Mouse (Mus musculus) cerebral cortex, adult 2 months (tissue): ENCODE results near the gene Rnasel.

Experiments
- WGBS: fragments of 180-500 bp; shearing (Covaris S2); methylation state at CpG from one replicate; pipeline ENCODE4 v1.1.7; 2018; 5-methylcytosine and 5-hydroxymethylcytosine counted together

Rnasel gene

GRCm38 (mm10) chr1:153736096-153736495, 13.1 kb upstream of the Rnasel start:
- WGBS, result 64% methylated on average over 6 of the region's 6 CpGs

DNA sequence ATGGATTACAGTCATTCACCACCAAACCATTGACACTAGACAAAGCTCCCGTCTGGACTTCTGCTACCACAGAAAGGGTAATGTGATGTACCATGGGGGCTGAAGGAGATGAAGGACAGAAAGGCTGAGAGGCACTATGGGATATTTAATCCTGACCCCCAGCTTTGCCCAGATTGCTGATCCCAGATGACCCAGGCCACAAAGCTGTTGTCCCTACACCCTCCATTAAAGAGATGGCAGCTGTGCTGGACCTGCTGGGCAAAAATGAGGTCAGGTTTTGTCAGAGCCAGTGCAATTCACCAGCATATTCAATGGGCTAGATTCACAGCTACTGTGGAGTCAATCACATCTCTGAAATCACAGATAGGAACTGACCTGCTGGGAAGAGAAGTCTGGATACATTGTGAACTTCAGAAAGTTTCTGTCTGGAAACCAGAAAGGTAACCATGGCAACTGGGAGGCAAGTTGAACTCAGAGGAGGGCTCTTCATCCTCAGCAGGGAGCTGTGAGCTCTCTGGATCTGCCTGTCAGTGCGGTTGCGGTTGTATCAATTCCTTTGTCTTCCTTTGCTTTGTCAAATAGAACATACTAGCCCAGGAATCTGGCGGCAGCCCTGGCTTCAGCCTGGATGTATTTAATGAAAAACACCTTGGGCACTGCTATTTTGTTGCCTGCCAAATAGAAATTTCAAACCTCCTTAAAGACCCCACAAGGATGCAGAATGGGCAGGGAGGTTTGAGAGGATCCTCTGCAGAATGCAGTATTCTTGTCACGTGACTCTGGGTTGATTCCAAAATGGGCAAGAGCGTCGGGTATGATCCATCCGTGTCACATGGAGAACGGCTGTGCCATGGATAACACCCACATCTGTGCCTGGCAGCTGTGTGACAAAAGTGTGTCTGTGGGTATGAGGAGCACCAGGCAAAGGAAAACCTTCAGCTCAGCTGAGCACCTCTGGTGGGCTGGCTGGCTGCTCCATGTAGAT, 11.8 kb upstream of the Rnasel start:
- WGBS, result 33% methylated on average over 9 of the region's 9 CpGs

GRCm38 (mm10) chr1:153739437-153740015, 9.7 kb upstream of the Rnasel start:
- WGBS, result 33% methylated on average over 13 of the region's 13 CpGs

DNA sequence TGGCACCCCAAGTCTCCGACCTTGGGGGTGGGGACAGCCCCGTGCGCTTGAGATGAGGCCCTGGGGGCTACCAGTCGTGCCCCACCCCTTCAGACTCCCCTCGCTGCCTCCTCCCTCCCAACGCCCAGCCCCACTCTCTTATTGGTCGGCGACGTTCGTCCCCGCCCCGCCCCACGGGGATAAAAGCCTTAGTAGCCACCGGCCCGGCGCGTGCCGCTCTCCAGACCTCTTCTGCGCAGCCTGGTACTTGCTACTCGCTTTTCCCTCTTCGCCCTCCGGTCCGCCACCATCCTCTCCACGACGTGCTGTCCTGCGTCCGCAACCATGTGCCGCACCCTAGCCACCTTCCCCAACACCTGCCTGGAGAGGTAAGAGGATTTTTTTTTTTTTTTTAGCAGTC, 9.1 kb upstream of the Rnasel start, which contains the start of gene Rgs16:
Rgs16 (plus strand) TSS at position 205 of the 400 bp plus-strand sequence.
- WGBS, result 2% methylated on average over 28 of the region's 28 CpGs

DNA sequence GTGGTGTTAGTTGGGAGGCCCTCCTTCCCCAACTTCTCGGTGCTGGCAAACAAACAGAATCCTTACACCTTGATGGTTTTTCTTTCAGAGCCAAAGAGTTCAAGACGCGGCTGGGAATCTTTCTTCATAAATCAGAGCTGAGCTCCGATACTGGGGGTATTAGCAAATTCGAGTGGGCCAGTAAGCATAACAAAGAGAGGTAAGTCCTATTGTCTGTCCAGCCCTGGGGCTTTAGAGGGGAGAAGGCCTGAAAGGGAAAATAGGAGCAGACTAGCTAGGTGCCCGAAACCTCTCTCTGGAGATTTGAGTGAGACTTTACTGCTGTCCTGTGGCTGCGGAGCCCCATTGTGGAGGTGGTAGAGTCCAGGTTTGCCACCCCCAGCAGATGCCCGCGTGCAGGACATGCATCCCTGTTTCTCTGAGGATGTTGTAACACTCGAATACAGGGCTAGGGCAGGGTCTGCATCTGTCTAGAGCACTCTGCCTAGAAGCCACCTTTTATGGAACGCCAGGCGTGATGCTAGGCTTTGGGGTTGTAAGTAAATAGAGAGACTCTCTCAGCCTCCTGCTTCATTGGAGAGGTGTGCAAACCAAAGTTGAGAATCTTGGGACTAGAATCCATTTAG, 8.3 kb upstream of the Rnasel start:
- 67% methylated on average over 12 of the region's 12 CpGs for WGBS

- 52% methylated on average over 18 of the region's 18 CpGs for whole genome bisulfite sequencing
Measured at GRCm38 (mm10) chr1:153741551-153742316, 7.5 kb upstream of the Rnasel start.

DNA sequence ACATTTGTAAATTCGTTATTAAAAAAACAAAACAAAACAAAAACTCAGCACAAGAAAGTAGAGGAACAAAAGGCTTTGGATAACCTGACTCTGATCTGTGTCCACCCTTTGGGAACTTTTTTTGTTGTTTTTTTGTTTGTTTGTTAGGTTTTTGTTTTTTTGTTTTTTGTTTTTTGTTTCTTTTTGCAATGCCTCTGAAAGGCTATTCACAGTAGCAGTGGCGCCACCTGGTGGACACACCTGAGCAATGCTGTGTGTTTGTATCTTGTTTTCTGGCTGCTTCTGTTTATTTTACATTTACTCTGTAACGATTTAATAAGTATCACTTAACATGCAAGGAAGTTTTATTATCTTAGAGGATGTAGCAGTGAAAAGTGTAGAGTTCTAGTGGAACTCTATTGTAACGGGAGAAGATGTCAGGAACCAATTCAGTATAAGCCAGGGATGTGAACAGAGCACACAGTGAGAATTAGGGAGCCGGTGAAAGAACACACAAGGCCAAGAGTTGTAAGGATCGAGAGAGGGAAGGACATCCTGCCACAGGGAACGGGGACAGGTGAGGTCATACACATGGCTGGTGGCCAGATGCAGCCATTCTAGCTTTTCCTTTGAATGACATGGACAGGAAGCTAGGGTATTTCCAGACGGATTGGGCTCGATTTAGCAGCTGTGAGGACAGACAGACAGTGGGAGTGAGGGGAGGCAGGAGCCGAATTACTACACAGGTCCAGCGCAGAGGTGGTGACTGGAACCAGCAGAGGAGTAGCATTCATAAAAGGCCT, 6.7 kb upstream of the Rnasel start:
- 42% methylated on average over 11 of the region's 11 CpGs for WGBS

- 77% methylated on average over 14 of the region's 14 CpGs for WGBS
Measured at GRCm38 (mm10) chr1:153746119-153746670, 3.0 kb upstream of the Rnasel start.

- 3% methylated on average over 12 of the region's 12 CpGs for WGBS
Measured at GRCm38 (mm10) chr1:153746728-153747127, 2.5 kb upstream of the Rnasel start.

GRCm38 (mm10) chr1:153747861-153748530, 1.2 kb upstream of the Rnasel start:
- 42% methylated on average over 12 of the region's 12 CpGs for WGBS

GRCm38 (mm10) chr1:153748549-153748948, 677 bp upstream of the Rnasel start:
- 8% methylated on average over 1 of the region's 1 CpGs for WGBS

DNA sequence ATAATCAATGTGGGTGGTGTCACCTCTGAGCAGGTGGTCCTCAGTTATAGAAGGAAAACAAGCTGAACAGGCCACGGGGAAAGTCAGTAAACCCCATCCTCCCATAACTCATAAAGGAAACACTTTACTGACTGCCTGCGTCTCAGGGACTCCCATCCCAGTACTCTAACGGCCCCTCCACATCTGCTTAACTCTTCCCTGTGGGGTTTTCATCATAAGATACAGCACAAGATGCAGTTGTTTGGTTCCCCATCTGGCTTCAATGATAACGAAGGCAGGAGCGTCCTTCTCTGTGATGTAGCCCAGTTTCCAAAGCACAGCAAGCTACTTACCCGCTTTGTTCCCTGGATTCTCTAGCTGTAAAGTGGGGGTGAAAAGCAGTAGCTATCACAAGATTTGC, 828 bp downstream of the Rnasel start:
- 58% methylated on average over 6 of the region's 6 CpGs for WGBS

- WGBS, result 17% methylated on average over 13 of the region's 13 CpGs
Measured at GRCm38 (mm10) chr1:153751763-153752301, 2.6 kb downstream of the Rnasel start.

DNA sequence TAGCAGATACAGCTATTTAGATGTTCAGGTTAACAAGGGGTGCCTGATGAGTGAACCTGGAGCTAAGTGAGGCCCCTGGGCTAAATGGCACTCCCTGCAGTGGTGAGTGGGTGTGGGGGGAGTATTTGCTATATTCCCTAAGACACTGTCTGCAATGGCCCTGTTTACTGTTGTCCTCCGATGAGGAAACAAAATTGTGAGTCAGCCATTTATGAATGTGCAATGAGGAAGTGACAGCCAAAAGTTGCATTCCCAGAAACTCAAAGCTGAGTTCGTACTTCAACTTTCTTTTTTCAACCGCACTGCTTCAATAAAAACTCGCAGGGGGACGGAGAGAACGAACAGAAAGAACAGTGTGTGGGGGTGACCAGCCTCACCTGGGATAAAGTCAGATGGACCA, 3.3 kb downstream of the Rnasel start:
- WGBS, result 56% methylated on average over 6 of the region's 6 CpGs

DNA sequence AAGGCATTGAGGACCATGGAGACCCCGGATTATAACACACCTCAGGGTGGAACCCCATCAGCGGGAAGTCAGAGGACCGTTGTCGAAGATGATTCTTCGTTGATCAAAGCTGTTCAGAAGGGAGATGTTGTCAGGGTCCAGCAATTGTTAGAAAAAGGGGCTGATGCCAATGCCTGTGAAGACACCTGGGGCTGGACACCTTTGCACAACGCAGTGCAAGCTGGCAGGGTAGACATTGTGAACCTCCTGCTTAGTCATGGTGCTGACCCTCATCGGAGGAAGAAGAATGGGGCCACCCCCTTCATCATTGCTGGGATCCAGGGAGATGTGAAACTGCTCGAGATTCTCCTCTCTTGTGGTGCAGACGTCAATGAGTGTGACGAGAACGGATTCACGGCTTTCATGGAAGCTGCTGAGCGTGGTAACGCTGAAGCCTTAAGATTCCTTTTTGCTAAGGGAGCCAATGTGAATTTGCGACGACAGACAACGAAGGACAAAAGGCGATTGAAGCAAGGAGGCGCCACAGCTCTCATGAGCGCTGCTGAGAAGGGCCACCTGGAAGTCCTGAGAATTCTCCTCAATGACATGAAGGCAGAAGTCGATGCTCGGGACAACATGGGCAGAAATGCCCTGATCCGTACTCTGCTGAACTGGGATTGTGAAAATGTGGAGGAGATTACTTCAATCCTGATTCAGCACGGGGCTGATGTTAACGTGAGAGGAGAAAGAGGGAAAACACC, 4.7 kb downstream of the Rnasel start:
- 77% methylated on average over 25 of the region's 25 CpGs for WGBS

DNA sequence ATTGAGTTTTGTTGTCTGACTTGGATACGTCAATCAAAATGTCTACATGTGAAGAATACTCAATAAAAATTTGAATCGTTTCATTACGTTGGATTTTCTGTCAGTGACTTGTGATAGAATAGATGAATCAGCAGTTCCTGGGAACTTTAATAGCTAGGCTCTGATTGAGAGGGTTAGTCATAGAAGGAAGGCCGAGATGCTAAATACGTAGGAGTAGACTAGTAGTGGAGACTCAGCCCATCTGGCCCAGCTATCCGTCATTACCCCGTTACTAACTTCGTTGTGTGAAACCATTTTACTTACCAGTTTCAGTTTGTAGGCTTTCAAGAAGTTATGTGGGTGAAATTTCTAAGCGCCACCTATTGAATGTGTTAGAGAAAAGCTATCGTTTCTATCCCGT, 14.9 kb downstream of the Rnasel start:
- WGBS, result 67% methylated on average over 11 of the region's 11 CpGs

GRCm38 (mm10) chr1:153766298-153766697, 17.1 kb downstream of the Rnasel start:
- 45% methylated on average over 8 of the region's 8 CpGs for WGBS

- 71% methylated on average over 1 of the region's 1 CpGs for WGBS
Measured at GRCm38 (mm10) chr1:153767281-153767680, 18.1 kb downstream of the Rnasel start.

DNA sequence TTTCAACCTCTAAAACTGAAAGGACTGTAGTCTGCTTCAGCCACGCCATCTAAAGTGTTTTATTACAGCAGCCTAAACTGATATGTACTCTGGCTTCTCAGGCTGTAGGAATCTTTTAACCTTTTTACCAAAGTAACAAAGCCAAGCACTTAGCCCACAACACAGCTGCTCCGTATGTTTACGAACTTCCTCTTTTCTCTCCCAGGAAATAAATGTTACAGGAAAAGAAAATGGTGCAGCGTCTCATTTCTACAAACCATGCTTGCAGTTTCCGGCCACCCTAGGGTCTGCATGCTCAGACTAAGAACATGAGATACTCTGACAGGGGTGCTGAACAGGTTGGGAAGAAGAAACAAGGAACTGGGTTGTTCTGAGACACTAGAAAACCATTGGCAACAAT, 19.2 kb downstream of the Rnasel start:
- 65% methylated on average over 5 of the region's 5 CpGs for WGBS
